Mouse (Mus musculus) layer of hippocampus, postnatal 25 days (tissue): ENCODE data around the gene Trpv2. TPM values are rescaled to one million over a fixed set of nuclear protein-coding genes. Genes with fewer than 3 reads are reported as not detected.

ENCODE experiments used
- DNase-seq, 2 experiments: peaks; one replicate each; pipeline ENCODE4 v3.0.0; 2022; ENCODE audit warnings: mixed read lengths in 2 of 2, low spot score in 1 of 2; ENCODE audit errors: extremely low spot score in 1 of 2
- total RNA-seq, 2 experiments: library from RNA; stranded (reverse); gene quantifications; 2 replicates each; pipeline ENCODE4 v1.2.3; 2021

Gene Trpv2
- total RNA-seq, 2 experiments from 2014 or later = 14.3 to 16.0 TPM

GRCm38 (mm10) chr11:62624341-62625291 lies 50.3 kb downstream of the Trpv2 start:
- DNase-seq = peak; percentile 60 to 67

GRCm38 (mm10) chr11:62629352-62630224 lies 55.3 kb downstream of the Trpv2 start:
- no peak for DNase-seq

GRCm38 (mm10) chr11:62630225-62630821 lies 56.0 kb downstream of the Trpv2 start:
- DNase-seq = no peak

GRCm38 (mm10) chr11:62631138-62631537 lies 56.9 kb downstream of the Trpv2 start:
- DNase-seq = no peak

GRCm38 (mm10) chr11:62635406-62635805 lies 61.1 kb downstream of the Trpv2 start:
- DNase-seq = no peak

- no peak for DNase-seq
Observed at GRCm38 (mm10) chr11:62636105-62636839, 62.0 kb downstream of the Trpv2 start.

GRCm38 (mm10) chr11:62636840-62637221 lies 62.5 kb downstream of the Trpv2 start:
- DNase-seq = no peak

GRCm38 (mm10) chr11:62637401-62637800 lies 63.1 kb downstream of the Trpv2 start:
- no peak for DNase-seq

- no peak for DNase-seq
Observed at GRCm38 (mm10) chr11:62637806-62638205, 63.5 kb downstream of the Trpv2 start.

GRCm38 (mm10) chr11:62638402-62638801 lies 64.1 kb downstream of the Trpv2 start:
- no peak for DNase-seq

- DNase-seq = no peak
Observed at GRCm38 (mm10) chr11:62640378-62640777, 66.1 kb downstream of the Trpv2 start.

GRCm38 (mm10) chr11:62642023-62642844 lies 67.9 kb downstream of the Trpv2 start:
- no peak for DNase-seq

- no peak for DNase-seq
Observed at GRCm38 (mm10) chr11:62643011-62643631, 68.8 kb downstream of the Trpv2 start.

- no peak for DNase-seq
Observed at GRCm38 (mm10) chr11:62643681-62644363, 69.5 kb downstream of the Trpv2 start.

GRCm38 (mm10) chr11:62644602-62645336 lies 70.5 kb downstream of the Trpv2 start:
- no peak for DNase-seq

GRCm38 (mm10) chr11:62645337-62645675 lies 71.0 kb downstream of the Trpv2 start:
- no peak for DNase-seq

GRCm38 (mm10) chr11:62645732-62646494 lies 71.6 kb downstream of the Trpv2 start:
- DNase-seq = no peak
